Mouse (Mus musculus) lung, postnatal 0 days (tissue): ENCODE measurements around the gene Rprd1b.

Source experiments
- CTCF ChIP-seq: IDR thresholded peaks from 2 replicates; pipeline ENCODE4 v1.5.1; 2016; ENCODE audit warnings: antibody characterized with exemption, mild to moderate bottlenecking
- EP300 ChIP-seq: IDR thresholded peaks from 2 replicates; pipeline ENCODE4 v1.6.1; 2016; ENCODE audit warnings: antibody characterized with exemption, mild to moderate bottlenecking, control low read depth

DNA sequence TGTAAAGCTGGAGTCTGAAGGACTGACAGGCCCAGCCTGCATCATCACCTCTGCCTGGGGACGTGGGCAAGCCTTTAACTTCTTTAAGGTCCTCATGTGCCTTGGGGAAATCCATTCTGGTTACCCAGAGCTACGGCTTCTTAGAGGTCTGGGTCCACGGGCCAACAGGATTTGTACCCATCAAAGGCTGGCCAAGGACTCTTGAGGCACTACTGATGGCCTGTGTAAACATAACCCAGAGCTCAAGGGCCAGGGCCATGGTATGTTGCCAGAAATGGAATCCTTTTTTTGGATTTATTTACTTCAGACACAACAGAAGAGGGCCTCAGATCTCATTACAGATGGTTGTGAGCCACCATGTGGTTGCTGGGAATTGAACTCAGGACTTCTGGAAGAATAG, 45.6 kb upstream of the Rprd1b start:
- TF ChIP-seq CTCF (no peak), EP300 (no peak)
